Mouse (Mus musculus) embryo, embryonic 11.5 days (tissue): Measurements from ENCODE around the gene Snx20.
"Not testable (repeated sequence)": the region's sequence is repeated elsewhere in the genome, so short reads cannot be mapped to it uniquely, and the experiment has no call there.

Source experiments
- DNase-seq: peaks from one replicate; pipeline ENCODE4 v3.0.0-alpha.2; 2012; ENCODE audit warnings: low read depth, low spot score

The Snx20 gene

GRCm38 (mm10) chr8:88635474-88636397, at the start of gene Snx20:
Snx20 (minus strand) TSS chr8:88636128.
- no peak for DNase-seq

GRCm38 (mm10) chr8:88683656-88684289, 47.8 kb upstream of the Snx20 start:
- DNase-seq: no peak

- DNase-seq: no peak
Measured at GRCm38 (mm10) chr8:88681046-88681445, 45.1 kb upstream of the Snx20 start.

- no peak for DNase-seq
Measured at GRCm38 (mm10) chr8:88680566-88680965, 44.6 kb upstream of the Snx20 start.

- DNase-seq: no peak
Measured at GRCm38 (mm10) chr8:88677071-88677470, 41.1 kb upstream of the Snx20 start.

GRCm38 (mm10) chr8:88675372-88676165, 39.6 kb upstream of the Snx20 start:
- no peak for DNase-seq

GRCm38 (mm10) chr8:88673859-88674258, 37.9 kb upstream of the Snx20 start:
- DNase-seq: no peak

GRCm38 (mm10) chr8:88671575-88671974, 35.6 kb upstream of the Snx20 start:
- no peak for DNase-seq

GRCm38 (mm10) chr8:88670782-88671181, 34.9 kb upstream of the Snx20 start:
- no peak for DNase-seq

GRCm38 (mm10) chr8:88668400-88669086, 32.6 kb upstream of the Snx20 start:
- DNase-seq: no peak

GRCm38 (mm10) chr8:88666435-88666834, 30.5 kb upstream of the Snx20 start:
- DNase-seq: no peak

GRCm38 (mm10) chr8:88664947-88665346, 29.0 kb upstream of the Snx20 start:
- no peak for DNase-seq

GRCm38 (mm10) chr8:88664121-88664520, 28.2 kb upstream of the Snx20 start:
- DNase-seq: no peak

- no peak for DNase-seq
Measured at GRCm38 (mm10) chr8:88662401-88662821, 26.5 kb upstream of the Snx20 start.

- no peak for DNase-seq
Measured at GRCm38 (mm10) chr8:88659873-88660272, 23.9 kb upstream of the Snx20 start.

GRCm38 (mm10) chr8:88655334-88655733, 19.4 kb upstream of the Snx20 start:
- no peak for DNase-seq

GRCm38 (mm10) chr8:88651122-88651521, 15.2 kb upstream of the Snx20 start:
- not testable (repeated sequence) for DNase-seq

- DNase-seq: no peak
Measured at GRCm38 (mm10) chr8:88650016-88650708, 14.2 kb upstream of the Snx20 start.

GRCm38 (mm10) chr8:88648322-88648721, 12.4 kb upstream of the Snx20 start:
- DNase-seq: no peak

GRCm38 (mm10) chr8:88646837-88647778, 11.2 kb upstream of the Snx20 start, which contains the start of gene Nod2:
Nod2 (plus strand) TSS chr8:88647315.
- peak; percentile 46 for DNase-seq
